Mouse (Mus musculus) cerebellum, adult 8-10 months (tissue): Measurements from ENCODE around the gene Chpf2.

ENCODE experiments used
- DNase-seq: peaks from one replicate; pipeline ENCODE4 v3.0.0; 2022

Chpf2 gene

GRCm38 (mm10) chr5:24605321-24605979 is 18.9 kb downstream of the Chpf2 start:
- DNase-seq: no peak

- DNase-seq: no peak
Measured at GRCm38 (mm10) chr5:24605980-24606665, 19.6 kb downstream of the Chpf2 start.

GRCm38 (mm10) chr5:24609388-24609787 is 22.8 kb downstream of the Chpf2 start:
- DNase-seq: no peak

GRCm38 (mm10) chr5:24611366-24612301 is 25.1 kb downstream of the Chpf2 start:
- peak; percentile 74 for DNase-seq

- no peak for DNase-seq
Measured at GRCm38 (mm10) chr5:24612302-24612649, 25.7 kb downstream of the Chpf2 start.

GRCm38 (mm10) chr5:24615097-24615496 is 28.6 kb downstream of the Chpf2 start:
- no peak for DNase-seq

- DNase-seq: no peak
Measured at GRCm38 (mm10) chr5:24618921-24619320, 32.4 kb downstream of the Chpf2 start.

- no peak for DNase-seq
Measured at GRCm38 (mm10) chr5:24620116-24620515, 33.6 kb downstream of the Chpf2 start.

GRCm38 (mm10) chr5:24620626-24621025 is 34.1 kb downstream of the Chpf2 start:
- DNase-seq: no peak

- DNase-seq: no peak
Measured at GRCm38 (mm10) chr5:24622386-24623040, 36.0 kb downstream of the Chpf2 start.

- DNase-seq: peak; percentile 91
Measured at GRCm38 (mm10) chr5:24623041-24623985, 36.8 kb downstream of the Chpf2 start.

GRCm38 (mm10) chr5:24623986-24624821 is 37.7 kb downstream of the Chpf2 start, which contains the start of gene Smarcd3:
Gene Smarcd3 (minus strand): TSS chr5:24624411.
- DNase-seq: peak; percentile 96

GRCm38 (mm10) chr5:24624822-24625120 is 38.2 kb downstream of the Chpf2 start:
- DNase-seq: no peak

GRCm38 (mm10) chr5:24629712-24630111 is 43.2 kb downstream of the Chpf2 start:
- DNase-seq: no peak

- DNase-seq: no peak
Measured at GRCm38 (mm10) chr5:24635093-24635492, 48.6 kb downstream of the Chpf2 start.

GRCm38 (mm10) chr5:24635526-24636141 is 49.1 kb downstream of the Chpf2 start:
- DNase-seq: no peak

GRCm38 (mm10) chr5:24636987-24637386 is 50.4 kb downstream of the Chpf2 start:
- DNase-seq: no peak

GRCm38 (mm10) chr5:24638131-24638530 is 51.6 kb downstream of the Chpf2 start:
- DNase-seq: no peak

- no peak for DNase-seq
Measured at GRCm38 (mm10) chr5:24639081-24639480, 52.5 kb downstream of the Chpf2 start.
